Mouse (Mus musculus): ENCODE measurements at regions not wholly inside any gene's neighbourhood (a gene's known extent, or its start where the extent isn't known, plus 50 kb on each side); places are given as distances from the start of the nearest gene placed in this dataset.

DNA sequence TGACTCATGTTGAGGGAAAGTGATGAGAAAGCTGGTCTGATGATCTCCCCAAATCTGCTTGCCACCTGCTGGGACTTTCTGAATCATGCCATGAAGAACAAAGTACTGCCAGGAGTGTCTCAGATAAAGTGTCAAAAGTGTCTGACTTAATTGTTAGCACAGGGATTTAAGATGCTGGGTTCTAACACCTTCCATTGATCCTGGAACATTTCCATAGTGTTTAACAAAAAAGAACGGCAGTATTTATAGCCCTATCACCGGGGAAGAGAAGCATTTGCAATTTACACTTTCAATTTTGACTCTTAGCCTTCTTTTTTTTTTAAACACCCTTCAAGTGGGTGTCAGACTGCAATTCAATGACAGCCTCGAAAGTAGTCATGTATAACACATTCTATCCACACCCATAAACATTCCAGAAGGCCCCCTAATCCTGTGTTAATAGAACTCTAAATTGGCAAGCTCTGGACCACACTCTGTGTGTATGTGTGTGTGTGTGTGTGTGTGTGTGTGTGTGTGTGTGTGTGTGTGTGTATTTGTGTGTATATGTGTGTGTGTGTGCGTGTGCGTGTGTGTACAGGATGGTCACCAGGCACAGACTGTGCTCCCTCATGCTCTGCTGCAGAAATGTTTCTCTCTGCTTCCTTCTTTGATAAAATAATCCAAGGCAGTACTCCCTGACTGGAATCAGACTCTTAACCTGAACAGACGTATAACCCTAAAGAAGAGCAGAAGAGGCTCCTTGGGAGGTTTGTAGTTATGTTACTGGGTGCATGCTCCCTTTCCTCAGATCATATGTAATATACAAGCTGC is 313.2 kb downstream of the Rnd3 start:
- DNase-seq (ENCODE audit: low read depth, low spot score), result no peak

DNA sequence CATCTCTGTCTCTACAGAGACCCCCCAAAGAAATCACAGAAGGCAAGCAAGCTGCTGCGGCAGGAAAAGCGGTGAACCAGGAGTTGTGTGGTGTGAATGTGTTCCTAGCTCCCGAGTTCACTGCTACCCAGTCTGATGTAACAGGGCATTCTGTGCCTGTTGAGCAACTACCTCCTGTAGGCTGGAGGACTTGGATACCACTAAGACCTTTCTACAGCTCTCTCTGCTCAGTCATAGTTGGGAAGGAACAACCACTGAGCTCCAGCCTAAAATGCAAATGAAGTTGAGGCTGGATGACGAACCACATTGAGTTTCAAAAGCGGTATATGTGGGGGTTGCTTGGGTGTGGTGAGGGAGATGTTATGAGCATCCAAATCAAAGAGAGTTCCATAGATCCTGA is 315.1 kb downstream of the Rnd3 start:
- DNase-seq (ENCODE audit: low read depth, low spot score), result no peak

DNA sequence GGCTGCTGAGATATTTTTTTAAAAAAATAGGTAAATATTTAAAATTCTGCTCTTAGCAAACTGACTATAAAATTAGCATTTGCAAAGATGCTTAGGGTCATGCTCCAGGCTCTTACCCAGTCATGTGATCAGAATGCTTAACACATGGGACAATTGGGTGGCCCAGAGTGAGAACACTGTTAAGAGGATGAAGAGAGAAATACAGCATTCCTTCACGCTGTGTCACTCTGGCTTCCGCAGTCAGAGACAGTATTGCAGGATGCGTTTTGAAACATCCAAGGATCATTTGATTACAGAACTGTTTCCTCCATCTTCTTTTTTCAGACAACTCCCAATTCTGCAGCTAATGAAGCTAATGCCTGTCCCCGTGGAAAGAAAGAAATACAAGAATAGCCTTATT is 316.4 kb downstream of the Rnd3 start:
- no peak for DNase-seq (ENCODE audit: low read depth, low spot score)

DNA sequence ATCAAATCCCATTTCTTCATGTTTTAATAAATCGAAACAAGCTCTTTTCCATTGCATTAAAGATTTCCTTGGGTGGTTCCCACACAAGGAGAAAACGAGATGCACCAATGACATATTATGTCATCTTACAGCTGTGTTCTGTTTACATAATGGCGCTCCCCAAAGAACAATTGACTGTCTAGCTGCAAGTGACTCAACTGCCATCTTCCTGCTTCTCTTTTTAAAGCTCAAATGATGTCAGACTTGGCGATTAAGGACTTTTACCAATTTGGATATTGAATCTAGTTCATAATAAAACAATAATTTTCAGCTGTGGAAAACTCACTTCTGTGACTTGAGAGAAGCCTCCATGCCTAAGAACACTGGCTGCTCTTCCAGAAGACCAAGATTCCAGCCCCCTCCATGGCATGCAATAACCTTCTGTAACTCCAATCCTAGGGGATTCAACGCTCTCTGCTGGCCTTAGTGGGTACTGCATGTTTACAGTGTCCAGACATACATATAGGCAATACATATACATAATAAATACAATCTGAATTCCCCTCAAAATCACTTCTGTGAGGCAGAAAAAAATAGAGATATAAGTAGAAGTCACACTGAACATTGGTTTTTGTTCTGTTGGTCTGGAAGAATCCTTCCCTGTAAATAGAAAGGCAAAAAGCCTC is 318.7 kb downstream of the Rnd3 start:
- DNase-seq (ENCODE audit: low read depth, low spot score), result no peak

DNA sequence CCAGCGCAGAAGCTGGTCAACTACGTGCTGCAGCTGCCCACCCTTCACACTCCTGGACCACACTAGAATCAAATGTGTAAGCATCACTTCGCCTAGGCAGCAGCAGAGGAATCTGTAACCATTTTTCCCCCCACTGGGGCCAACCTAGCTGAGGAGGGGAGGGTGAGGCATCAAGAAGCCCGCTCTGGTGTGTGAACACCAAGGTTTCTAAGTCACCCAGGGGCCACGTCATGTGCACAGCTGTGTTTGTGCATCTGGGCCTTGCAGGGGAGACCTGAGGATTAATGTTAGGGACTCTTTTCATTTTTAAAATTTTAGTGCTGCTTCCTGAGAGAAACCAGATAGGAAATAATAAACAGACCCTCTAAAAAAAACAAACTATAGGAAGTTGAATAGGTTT is 321.8 kb downstream of the Rnd3 start:
- DNase-seq (ENCODE audit: low read depth, low spot score), result no peak

DNA sequence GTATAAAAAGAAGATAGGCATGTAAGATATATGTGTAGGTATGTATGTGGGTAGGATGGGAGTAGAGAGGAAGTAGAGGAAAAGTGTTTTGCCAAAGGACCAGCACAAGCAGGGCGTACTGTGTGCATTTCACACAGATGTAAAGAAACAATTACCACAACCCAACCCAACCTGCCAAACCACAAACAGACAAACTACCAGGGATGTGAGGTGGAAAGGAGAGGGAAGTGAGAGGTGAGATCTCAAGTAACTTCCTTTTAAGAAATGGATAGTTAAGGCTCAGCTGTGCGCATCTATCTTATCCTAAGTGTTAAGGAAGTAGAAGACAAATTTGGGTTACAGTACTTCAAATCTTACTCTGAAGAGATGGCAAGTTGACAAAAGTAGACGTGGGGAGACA is 322.4 kb downstream of the Rnd3 start:
- no peak for DNase-seq (ENCODE audit: low read depth, low spot score)

DNA sequence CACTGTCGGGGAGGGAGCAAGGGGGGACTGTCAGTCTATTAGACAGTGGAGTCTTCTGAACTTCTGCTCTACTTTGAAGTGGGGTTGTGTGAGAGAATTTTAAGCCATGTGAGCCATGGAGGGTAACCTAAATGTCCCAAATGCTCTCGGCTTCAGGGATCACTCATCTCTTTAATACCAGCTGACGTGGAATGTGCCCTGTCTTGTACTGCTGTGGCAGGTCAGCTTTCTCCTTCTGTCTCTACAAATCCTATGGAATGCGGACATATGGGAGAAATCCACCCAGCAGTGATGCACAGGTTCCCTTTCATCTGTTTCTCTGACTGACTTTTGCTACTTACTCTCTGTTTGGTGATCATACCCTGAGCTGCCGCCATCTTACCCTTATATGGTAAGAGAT is 323.3 kb downstream of the Rnd3 start:
- DNase-seq (ENCODE audit: low read depth, low spot score), result no peak

DNA sequence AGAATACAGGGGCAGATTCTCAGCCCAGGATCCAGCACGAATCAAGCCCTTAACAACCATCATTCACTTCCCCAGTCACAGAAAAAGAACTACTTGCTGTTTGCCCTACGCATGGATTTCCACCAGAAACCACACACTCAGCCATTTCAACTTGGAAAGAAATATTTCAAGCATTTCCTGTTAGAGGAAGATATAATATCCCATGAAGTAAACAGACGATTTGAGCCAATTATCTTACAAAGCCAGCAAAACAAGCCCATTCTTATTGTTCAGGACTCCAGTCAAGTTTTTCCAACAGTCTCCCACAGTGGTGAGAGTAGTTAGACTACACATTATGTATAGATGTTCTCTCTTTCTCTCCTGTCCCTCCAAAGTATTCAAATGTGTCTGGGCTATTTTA is 324.1 kb downstream of the Rnd3 start:
- DNase-seq (ENCODE audit: low read depth, low spot score), result no peak

DNA sequence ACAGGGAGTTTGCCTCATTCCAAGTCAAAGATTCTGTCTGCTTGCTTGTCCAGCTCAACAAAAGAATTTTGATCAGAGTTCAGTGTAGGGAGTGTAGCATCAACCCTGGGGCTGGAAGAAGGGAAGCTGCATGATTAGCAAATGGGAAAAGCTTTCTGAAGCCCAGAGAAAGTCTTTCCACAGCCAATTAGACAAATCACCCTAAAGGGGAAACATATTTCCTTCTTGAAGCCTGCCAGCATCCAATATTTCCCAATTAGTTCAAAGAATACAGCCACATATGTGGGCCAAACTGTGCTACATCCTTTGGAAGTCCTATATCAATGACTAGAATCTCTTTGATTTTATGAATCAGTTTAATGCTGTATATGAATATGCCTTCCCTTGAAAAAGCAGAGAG is 326.2 kb downstream of the Rnd3 start:
- no peak for DNase-seq (ENCODE audit: low read depth, low spot score)

DNA sequence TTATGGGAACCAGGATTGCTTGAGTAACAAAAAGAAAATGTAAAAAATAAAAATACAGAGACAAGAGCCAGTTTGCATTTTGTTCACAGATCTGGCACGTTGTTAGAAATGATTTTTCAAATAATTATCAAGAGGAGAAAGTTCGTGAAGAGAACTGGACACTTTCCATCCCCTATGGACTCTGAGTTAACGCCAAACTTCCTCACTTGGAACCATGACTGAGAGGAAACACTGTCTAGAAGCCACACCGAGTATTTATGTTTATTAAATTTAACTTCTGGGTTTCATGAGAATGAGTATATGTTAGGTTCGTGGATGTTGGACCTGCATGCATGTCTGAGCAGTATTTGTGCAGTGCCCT is 329.6 kb downstream of the Rnd3 start:
- no peak for DNase-seq (ENCODE audit: low read depth, low spot score)

DNA sequence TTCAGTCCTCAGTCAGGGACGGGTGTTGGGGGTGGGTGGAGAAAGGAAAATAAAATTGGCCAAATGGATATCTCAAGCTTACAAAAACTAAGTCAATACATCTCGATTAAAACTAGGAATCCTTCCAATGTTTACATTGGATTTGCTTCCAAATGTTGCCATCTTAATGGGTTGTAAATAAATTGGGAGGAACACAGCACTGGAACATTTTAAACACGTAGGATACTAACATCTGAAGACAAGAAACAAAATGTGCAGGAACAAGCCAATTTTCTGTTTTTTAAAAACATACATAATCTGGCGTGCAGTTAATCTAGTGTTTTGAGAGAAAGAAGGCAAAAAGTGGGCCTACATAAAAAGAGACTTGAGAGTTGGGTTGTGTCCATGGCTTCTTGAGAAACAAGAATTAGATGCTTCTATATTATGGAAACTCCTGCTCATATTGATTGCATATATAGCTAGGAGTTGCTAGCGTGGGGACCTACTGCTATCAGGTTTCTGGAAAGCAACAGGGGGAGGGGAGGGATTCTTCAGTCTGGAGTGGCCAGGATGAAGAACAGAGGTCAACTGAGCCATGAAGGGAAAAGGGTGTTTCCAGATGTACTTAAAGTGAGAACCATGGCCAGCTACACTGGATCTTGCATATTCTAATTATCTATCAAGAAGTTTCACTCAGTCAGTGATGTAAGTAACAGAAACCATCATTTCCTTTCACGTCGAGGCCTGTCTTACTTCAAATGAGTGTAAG is 330.2 kb downstream of the Rnd3 start:
- DNase-seq (ENCODE audit: low read depth, low spot score), result no peak

DNA sequence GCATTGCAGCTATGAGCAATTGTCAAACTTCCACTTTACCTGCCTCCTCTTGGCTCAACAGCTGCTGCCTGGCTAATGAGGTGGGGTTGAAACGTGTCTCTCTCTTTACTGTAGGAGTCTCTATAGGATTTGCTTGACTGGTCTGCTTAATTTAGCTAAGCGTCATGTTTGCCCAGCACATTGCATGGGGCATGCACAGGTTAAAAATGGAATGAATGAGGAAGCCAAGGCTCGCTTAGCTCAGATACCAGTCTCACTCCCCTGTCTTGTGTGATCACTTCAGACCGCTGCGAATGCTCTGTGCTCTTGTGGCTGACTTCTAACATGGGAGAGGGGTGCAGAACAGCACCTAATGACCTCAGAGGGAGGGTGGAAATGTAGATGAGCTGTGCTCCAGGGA is 332.5 kb downstream of the Rnd3 start:
- no peak for DNase-seq (ENCODE audit: low read depth, low spot score)

DNA sequence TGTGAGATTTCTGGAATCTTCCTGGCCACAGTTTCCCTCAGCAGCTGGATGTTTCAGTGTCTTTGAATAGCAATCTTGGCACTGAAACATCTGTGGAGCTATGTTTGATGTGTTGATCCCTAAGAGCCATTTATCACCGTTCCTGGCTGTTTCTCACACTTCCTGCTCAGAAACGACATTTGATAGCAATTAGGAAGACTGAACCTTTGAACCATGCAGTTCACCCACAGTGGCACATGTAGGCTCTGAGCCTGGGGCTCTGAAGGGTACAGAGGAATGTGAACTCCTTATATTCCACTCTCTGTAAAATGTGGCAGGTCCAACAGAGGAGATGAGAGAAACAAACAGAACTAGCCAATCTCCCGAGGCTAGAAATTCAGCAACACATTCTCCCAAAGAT is 333.4 kb downstream of the Rnd3 start:
- DNase-seq (ENCODE audit: low read depth, low spot score), result peak; percentile 69

DNA sequence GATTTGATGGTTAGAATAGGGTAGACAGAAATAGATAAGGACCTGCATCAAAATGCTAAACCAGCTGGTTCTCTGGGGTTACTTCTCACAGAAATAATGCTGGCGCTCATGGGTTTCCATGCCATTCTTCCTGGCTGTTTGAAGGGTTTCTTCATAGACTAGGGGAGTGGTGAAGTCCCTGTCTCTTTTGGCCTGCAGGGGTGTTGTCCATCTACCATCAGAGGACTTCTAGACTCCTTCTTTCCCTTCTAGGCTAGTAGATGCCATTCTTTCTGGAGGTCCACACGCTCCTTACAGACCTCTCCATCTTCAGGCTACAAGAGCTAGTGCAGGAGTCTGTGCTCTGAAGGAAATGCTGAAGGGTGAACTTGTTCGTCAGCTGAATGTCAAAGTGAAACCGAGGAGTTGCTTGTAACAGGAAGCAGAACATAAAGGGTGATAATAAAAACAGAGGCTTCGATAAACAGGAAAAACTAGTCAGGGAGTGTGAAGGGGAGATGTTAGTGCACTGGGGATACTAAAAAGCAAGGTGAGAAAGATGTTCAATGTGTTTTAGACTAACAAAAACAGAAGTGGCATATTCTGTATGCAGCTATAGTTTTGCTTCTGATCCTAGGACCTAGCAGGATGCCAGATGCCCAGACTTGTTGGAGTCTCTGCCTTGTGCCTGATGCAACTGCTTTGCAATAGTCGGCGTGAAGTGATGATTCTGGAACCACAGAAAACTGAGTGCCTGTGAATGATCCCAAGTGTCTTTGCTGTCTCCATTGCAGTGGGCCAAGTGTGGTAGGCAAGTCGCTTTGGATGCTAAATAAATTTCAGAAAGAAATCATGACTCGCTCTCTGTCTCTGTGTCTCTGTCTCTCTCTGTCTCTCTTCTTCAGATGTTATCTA is 335.1 kb downstream of the Rnd3 start:
- no peak for DNase-seq (ENCODE audit: low read depth, low spot score)

DNA sequence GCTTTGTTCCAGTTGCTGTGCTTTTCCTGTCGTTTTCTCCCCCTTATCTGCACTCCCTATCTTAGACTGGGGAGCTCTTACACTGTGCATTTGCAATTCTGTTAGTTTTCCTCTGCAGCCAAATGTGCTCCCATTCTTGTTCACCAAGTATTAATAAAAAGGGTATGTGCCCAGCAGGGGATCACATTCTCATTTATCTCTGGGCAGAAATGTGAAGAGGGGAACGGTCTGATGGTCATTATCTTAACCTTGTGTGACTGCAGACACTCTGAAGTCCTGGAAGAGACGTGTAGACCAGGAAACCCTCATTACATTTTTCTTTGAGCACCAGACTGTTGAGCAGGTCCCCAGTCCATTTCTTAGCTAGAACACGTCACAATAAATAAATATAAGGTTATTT is 336.6 kb downstream of the Rnd3 start:
- no peak for DNase-seq (ENCODE audit: low read depth, low spot score)

DNA sequence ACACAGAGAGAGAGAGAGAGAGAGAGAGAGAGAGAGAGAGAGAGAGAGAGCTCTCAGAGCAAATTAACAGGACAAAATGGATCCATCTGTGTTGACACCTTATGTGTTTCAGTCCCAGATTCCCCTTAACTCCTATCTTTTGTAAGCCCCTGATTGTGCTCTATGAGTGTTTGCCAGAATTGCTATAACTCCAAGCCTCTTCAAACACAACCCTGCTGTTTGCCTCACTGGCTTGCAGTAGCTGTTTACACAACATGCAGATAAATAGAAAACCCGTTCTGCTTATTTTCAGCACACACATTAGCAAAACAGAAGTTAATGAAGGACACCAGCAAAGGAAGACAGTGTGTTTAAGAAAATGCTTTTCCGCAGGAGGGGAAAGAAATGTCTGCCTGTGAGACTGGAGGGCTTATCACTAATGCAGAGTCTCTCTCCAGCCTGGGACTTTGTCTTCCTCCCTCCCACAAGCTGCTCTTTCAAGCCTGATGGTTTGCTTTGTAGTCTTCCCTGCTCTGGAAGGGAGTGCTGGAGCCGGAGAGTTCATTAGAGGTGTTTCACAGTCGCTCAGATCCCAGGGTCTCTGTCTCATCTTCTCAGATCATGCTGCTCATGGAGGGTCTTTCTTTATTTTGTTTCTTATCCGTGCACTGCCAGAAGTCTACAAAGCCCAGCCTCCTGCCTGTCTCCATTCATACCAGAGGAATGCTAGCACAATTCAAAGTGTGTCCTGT is 338.4 kb downstream of the Rnd3 start:
- no peak for DNase-seq (ENCODE audit: low read depth, low spot score)

DNA sequence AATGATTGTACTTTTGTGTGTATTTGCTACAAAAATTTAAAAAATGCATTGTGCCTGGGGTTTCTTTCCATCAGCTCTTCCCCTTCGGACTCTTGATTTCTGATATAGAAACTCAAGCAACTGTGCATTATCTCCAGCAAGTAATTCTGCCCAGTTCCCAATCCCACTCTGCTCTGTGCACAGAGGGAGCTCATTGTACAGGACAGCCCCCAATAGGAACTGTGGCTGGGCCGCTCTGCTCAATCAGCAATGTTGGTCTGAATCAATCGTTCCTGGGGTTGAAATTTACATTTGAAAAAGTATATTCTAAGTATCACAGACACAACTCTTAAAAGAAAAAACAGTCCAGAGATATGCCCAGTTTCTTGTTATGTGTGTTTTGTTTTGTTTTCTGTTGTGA is 339.1 kb downstream of the Rnd3 start:
- no peak for DNase-seq (ENCODE audit: low read depth, low spot score)

DNA sequence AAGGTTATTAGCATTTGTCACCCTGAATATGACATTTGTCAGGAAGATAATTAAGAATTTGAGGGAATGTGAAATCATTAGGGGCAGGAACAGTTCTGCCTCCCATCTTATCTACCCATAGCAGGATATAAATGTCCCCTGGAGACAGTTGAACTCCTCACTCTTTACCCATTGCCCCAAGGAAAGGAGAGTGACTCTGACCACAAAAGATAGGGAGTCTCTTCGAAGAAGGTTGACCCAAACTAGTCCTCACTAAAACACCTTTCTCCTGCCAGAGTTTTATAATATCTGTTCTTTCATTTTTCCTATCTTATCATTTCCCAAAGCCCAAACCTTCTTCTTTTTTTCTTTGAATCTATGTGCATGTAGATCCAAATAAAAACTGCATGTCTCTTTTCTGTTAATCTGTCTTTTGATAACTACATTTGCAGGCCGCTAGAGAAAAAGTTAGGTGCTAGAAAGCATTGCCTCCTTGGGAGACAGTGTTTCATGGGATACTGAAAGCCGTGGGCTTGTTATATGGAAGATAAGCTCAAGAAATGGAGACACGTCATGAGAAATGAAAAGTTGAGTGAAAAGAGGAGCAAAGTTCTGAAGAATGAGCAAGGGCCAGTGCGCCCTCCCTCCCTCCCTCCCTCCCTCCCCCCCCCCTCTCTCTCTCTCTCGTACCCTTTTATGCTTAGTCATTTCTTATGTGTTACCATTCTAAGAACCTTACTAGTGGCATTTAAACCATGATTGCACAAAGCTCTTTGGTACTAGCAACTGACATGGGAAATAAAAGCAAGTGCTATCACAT is 341.6 kb downstream of the Rnd3 start:
- DNase-seq (ENCODE audit: low read depth, low spot score), result no peak

DNA sequence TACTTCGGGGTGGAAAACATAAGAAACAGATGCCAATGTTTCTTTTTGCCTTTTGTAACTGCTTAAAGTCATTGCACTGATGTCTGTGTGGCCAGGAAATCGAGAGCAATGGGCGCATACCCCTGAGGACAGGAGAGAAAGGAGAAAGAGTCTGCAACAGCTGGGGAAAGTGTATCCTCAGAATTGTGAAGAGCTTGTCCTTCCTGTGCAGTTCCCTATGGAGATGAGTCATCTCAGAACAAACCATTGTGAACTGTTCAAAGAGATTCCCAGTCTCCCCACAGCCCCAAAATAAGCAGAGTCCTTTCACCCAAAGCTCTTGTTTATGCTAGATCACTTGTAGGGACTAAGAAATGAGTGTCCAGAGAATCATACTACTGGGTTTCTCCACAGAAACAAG is 343.3 kb downstream of the Rnd3 start:
- DNase-seq (ENCODE audit: low read depth, low spot score), result no peak

DNA sequence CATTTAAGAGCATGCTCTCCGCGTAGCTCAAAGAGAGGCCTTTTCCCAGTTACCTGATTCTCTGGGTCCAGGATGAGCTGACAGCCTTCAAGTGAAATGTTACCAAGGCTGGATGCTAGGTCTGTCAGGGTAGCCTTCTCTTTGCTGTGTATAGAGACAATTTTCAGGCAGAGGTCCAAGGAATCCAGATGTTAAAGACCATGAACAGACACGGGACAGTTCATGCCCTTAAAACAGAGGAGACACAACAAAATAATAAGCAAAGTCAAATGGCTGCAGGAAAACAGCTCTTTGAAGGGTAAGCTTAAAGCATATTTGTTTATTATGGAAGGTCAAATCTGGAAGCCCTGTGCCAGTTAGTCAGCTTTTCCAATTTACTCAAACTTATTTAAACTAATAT is 352.8 kb downstream of the Rnd3 start:
- DNase-seq (ENCODE audit: low read depth, low spot score), result no peak

All from forelimb bud, embryonic 11.5 days (tissue).